Mouse (Mus musculus) lung, postnatal 10 days (tissue): Measurements from ENCODE around the gene Zfp583.

Experiments used
- DNase-seq: peaks from one replicate; pipeline ENCODE4 v3.0.0; 2021

The Zfp583 gene

DNA sequence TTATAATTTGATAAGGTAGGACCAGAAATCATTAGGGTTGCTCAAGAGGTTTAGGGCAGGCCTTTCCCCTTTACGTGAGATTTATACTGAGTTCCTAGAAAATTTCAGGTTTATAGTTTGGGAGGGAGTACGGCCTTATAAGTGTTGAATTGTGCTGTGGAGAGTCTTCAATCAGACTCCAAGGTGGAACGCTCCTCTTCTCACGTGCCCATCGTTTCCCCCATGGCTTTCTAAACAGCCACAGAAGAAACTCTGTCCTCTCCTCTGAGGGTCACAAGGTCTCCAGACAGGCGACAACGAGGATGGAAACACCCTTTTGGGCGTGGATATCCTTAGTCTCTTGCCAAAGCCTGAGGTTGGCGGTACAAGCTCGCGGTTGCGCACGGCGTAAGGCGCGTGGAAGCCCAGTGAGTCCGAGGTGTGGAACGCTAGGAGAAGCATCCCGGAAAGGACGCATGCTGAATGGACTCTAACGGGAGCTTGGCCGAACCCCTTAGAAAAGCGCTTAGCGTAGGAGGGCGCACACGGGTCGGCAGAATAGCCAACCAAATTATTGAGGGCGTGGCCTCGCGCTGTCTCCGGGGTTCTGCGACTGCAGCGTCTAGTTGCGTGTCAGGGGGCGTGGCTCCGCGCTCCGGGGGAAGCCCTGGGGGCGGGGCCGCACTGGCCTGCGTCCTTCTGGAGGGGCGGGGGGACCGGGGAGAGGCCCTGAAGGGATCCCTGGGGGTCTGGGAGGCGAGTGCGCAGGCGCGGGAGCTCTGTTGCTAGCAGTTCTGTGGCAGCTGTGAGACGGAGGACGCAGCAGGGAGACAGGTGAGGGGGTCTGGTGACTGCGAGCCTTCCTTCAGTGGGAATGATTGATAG lies 45.0 kb downstream of the Zfp583 start, which contains the start of gene Zfp667:
Zfp667 (plus strand) TSS at position 738 of the 864 bp plus-strand sequence.
- DNase-seq, result peak; percentile 99

DNA sequence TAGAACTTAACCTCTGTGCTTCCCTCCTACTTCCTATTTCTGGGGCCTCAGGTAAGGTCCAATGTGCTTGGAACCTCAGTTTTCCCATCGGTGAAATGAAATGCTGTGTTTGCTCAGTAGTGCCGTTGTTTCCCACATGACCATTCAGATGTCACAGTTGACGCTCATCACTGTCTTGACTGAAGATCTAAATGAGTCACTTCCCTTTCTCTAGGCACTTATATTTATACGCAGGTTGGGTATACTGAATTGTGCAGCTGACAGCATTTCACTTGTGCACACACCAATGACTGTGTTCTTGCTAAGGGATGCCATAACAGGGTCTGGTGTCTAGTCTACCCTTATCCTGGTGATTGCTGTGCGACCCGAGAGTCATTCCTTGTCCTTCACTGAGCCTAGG lies 45.7 kb downstream of the Zfp583 start:
- no peak for DNase-seq

DNA sequence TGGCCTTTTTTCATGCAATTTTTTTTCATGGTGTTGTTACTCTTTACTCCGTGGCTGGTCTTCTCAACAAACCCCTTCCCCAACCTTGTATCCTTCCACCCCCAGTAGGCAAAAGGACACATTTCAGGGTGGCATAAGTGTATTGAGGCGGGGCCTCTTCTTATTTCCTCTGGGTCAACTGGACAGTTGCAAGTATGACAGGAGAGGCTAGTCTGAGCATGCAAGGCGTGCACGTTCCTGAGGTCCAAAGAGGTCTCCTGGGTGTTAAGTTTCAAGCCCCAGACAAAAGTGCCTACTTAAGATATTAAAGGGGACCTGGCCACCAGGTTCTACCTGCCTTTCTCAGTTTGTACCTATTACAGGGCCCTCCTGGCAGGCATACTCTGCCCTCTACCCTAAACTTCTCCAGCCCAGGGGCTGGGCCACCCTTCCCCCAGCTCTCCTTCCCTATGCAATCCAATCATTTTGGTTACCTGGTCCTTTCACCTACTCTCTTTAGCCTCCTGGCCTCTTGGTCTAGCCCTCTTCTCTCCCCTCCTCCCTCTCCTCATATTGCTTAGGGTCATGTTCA lies 46.6 kb downstream of the Zfp583 start:
- DNase-seq, result no peak

DNA sequence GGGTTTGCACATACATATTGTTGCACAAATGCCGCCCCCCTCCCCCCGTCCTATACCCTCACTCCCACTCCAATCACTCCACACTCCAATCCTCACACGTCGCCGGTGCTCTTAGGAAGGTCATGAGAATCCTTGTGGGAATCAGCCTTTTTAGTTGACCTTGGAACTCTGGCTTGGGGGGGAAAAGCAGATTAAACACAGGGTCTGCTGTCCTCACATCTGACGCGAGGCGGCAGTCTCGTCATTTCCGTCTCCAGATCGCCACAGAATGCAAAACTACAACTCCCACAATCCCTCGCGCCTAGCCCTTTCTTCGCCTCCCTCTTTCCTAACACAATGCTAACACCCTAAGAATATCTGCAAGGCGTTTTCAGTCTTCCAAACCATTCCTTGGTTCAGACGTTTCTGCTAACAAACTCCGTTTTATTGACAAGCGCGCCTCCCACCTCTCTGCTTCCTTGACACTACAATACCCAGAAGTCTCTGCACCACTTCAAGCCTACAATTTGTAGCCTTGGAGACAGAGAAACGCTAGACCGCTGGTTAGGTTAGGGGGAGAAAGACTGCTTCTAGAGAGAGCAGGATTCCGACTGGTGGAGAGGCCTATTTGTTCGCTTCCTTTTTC lies 47.5 kb downstream of the Zfp583 start:
- DNase-seq, result peak; percentile 88

DNA sequence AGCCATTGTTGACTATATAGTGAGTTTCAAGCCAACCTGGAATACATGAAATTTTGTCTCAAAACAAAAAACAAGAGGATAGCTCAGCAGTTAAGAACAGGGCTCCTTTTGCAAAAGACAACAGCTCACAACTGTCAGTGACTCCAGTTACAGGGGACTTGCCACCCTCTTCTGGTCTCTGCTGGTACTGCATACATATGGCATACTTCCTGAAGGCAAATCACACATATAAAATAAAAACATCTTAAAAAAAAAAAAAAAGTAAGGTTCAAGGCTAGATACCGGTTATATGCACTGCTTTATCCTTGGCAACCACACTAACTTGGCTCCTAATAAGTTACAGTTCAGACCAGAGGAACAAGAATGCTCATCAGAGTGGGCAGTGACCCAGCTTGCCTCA lies 48.3 kb downstream of the Zfp583 start:
- DNase-seq, result peak; percentile 91

DNA sequence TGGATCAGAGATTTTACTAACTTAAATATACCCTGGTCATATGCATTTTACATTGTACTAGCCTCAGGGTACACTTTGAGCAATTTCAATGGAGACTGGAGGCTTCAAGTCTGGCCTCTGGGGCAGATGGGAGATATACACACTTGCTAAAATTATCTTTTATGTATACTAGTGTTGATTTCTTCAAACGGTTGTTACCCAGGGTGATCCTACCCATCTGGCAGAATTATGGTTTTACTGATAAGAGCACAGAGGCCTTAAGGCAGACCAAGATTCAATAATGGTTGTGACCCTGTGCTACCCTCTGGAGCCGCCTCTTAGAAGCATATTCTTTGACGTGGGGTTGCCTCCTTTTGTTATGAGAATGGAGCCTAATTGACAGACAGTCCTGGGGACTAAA lies 53.2 kb downstream of the Zfp583 start:
- DNase-seq, result no peak

DNA sequence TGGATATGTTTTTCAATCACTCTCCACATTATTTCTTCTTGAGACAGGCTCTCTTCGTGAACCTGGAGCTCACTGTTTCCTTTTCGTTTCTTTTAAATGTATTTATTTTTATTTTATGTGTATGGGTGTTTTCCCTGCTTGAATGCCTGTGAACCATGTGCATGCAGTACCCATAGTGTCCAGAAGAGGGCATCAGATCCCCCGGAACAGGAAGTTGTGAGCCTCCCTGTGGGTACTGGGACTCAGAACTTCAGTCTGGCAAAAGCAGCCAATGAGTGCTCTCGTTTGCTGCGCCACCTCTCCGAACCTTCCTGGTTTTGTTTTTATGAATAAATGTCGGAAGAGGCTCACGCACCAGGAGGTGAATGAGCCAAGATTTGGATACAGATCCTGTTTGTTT lies 65.4 kb downstream of the Zfp583 start:
- peak; percentile 32 for DNase-seq
